Mouse (Mus musculus): Measurements from ENCODE around the gene Mdp1. TPM values are rescaled to one million over a fixed set of nuclear protein-coding genes. Genes with fewer than 3 reads are reported as not detected.
A peak's percentile ranks its signal among the peaks of the same experiment; 100 is the strongest.

Gene Mdp1
- total RNA-seq, 2 experiments from 2014 or later: 51.2 to 55.4 TPM

- peak within 1 kb of the TSS; percentile 61 for H3K4me3 ChIP-seq
- H3K27ac ChIP-seq: peak within 1 kb of the TSS; percentile 99
- peak; percentile 83 to 96 for DNase-seq (ENCODE audit: low spot score in 2 of 2)
- no peak for TF ChIP-seq CTCF (conservative IDR thresholded peaks at IDR 0.05)
These were observed 11.8 kb upstream of the Mdp1 start, which contains the start of the genes Gmpr2 and Nedd8 for GRCm38 (mm10) chr14:55671833-55672740. Gene Gmpr2 (plus strand): TSS chr14:55671941. Gene Nedd8 (minus strand): TSS chr14:55672124.

GRCm38 (mm10) chr14:55671486-55671832 lies 11.2 kb upstream of the Mdp1 start:
- no peak for TF ChIP-seq CTCF (conservative IDR thresholded peaks at IDR 0.05)
- peak in 1 of 2 experiments; percentile 72 for DNase-seq (ENCODE audit: low spot score in 2 of 2)
- Histone ChIP-seq H3K4me3 (peak overlapping the region; percentile 61), H3K27ac (peak overlapping the region; percentile 99)

GRCm38 (mm10) chr14:55660636-55661035 lies 328 bp upstream of the Mdp1 start:
- Histone ChIP-seq H3K4me3 (peak overlapping the region; percentile 87; the same call in 1 of the 2 replicates), H3K27ac (no peak overlapping the region)
- DNase-seq (ENCODE audit: low spot score in 2 of 2): no peak
- no peak for TF ChIP-seq CTCF (conservative IDR thresholded peaks at IDR 0.05)

- Histone ChIP-seq H3K27ac (no peak overlapping the region), H3K4me3 (no peak overlapping the region)
- DNase-seq (ENCODE audit: low spot score in 2 of 2): no peak
- no peak for TF ChIP-seq CTCF (conservative IDR thresholded peaks at IDR 0.05)
These were observed 2.3 kb downstream of the Mdp1 start for GRCm38 (mm10) chr14:55658011-55658410.

GRCm38 (mm10) chr14:55656935-55657334 lies 3.4 kb downstream of the Mdp1 start:
- DNase-seq (ENCODE audit: low spot score in 2 of 2): no peak
- H3K4me3 ChIP-seq: no peak overlapping the region

GRCm38 (mm10) chr14:55651528-55651927 lies 8.8 kb downstream of the Mdp1 start:
- DNase-seq (ENCODE audit: low spot score in 2 of 2): no peak
- H3K27ac ChIP-seq: peak overlapping the region; percentile 82; the same call in 1 of the 2 replicates
- TF ChIP-seq CTCF (conservative IDR thresholded peaks at IDR 0.05): no peak
- H3K4me3 ChIP-seq: no peak overlapping the region

More at GRCm38 (mm10) chr14:55656935-55657334, 3.4 kb downstream of the Mdp1 start:
- no peak for TF ChIP-seq CTCF (conservative IDR thresholded peaks at IDR 0.05)
- no peak overlapping the region for H3K27ac ChIP-seq

- DNase-seq (ENCODE audit: low spot score in 2 of 2): no peak
- Histone ChIP-seq H3K27ac (no peak within 1 kb of the TSS), H3K4me3 (no peak within 1 kb of the TSS)
- no peak for TF ChIP-seq CTCF (conservative IDR thresholded peaks at IDR 0.05)
These were observed 10.4 kb downstream of the Mdp1 start, which contains the start of gene Tssk4 for GRCm38 (mm10) chr14:55649884-55650283. Gene Tssk4 (plus strand): TSS chr14:55650184.

- Histone ChIP-seq H3K27ac (peak overlapping the region; percentile 28; the same call in 1 of the 2 replicates), H3K4me3 (peak overlapping the region; percentile 88)
- DNase-seq (ENCODE audit: low spot score in 2 of 2): no peak
- no peak for TF ChIP-seq CTCF (conservative IDR thresholded peaks at IDR 0.05)
These were observed 15.9 kb downstream of the Mdp1 start for GRCm38 (mm10) chr14:55644261-55644888.

- Histone ChIP-seq H3K27ac (peak within 1 kb of the TSS; percentile 100), H3K4me3 (peak within 1 kb of the TSS; percentile 88)
- TF ChIP-seq CTCF (conservative IDR thresholded peaks at IDR 0.05): no peak
- peak; percentile 73 to 79 for DNase-seq (ENCODE audit: low spot score in 2 of 2)
These were observed 17.0 kb downstream of the Mdp1 start, which contains the start of gene Tm9sf1 for GRCm38 (mm10) chr14:55643060-55643907. Gene Tm9sf1 (minus strand): TSS chr14:55643806.

- no peak for TF ChIP-seq CTCF (conservative IDR thresholded peaks at IDR 0.05)
- DNase-seq (ENCODE audit: low spot score in 2 of 2): no peak
- H3K27ac ChIP-seq: peak overlapping the region; percentile 100
- H3K4me3 ChIP-seq: peak overlapping the region; percentile 88
These were observed 17.6 kb downstream of the Mdp1 start for GRCm38 (mm10) chr14:55642679-55643059.

- Histone ChIP-seq H3K27ac (no peak overlapping the region), H3K4me3 (no peak overlapping the region)
- no peak for TF ChIP-seq CTCF (conservative IDR thresholded peaks at IDR 0.05)
- DNase-seq (ENCODE audit: low spot score in 2 of 2): no peak
These were observed 19.0 kb downstream of the Mdp1 start for GRCm38 (mm10) chr14:55641291-55641690.

- Histone ChIP-seq H3K27ac (no peak overlapping the region), H3K4me3 (no peak overlapping the region)
- TF ChIP-seq CTCF (conservative IDR thresholded peaks at IDR 0.05): no peak
- no peak for DNase-seq (ENCODE audit: low spot score in 2 of 2)
These were observed 19.5 kb downstream of the Mdp1 start for GRCm38 (mm10) chr14:55640816-55641215.

Data from layer of hippocampus, adult 2 months (tissue).